Mouse (Mus musculus): ENCODE measurements around the gene Gm43517. TPM values are rescaled to one million over a fixed set of nuclear protein-coding genes. Genes with fewer than 3 reads are reported as not detected.

Gene Gm43517
- total RNA-seq, 2 experiments from 2014 or later, result not detected

DNA sequence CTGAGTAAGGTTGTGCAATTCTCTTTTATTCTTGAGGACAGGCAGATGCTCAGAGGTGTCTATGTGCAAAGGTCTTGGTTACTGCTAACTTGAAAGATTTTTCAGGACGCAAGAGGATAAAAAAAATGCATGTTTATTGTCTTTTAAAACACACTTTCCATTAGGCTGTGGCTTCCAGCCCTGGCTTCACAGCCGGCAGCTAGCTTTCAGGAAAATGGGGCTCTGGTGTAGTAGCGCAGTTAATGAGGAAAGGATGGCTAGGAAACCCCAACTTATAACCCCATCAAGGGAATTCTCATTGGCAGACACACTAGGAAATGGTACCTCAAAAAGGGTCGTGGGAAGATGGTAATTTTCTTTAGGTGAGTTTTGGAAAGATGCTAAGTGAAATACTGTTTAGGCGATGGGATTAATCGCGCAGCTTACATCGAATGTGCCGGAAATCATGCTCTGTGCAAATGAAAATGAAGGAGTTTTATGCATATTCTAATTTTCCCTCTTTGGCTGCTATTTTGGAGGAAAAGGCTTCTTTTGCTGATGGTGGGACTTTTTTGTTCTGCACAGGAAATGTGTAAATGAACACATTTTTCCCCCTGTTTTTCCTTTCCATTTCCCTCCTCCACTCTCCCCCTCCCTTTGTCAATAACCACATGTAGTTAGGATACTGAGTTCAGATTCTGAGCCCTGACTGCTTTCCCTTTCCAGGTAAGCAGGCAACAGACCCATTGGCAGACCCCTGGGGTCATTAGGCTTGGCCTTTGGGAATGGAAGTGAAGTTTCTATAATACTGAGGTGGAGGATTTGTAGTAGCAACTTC, 15.3 kb downstream of the Gm43517 start:
- no peak for ATAC-seq (replicated peaks; ENCODE audit: low FRiP score, poor library complexity, severe bottlenecking)

DNA sequence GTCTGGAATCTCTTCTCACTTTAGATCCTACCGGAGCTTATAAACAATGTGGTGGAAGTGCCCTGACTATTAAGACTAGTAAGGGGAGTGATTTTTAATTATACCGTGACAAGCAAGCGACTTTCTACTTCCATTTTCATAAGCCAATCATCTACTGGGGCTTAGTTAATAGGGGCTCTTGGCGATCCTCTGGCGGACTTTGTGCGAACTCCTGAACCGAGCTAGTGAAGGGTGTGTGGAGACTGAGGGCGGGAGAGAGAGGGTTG, 15.8 kb downstream of the Gm43517 start:
- ATAC-seq (replicated peaks; ENCODE audit: low FRiP score, poor library complexity, severe bottlenecking), result no peak

DNA sequence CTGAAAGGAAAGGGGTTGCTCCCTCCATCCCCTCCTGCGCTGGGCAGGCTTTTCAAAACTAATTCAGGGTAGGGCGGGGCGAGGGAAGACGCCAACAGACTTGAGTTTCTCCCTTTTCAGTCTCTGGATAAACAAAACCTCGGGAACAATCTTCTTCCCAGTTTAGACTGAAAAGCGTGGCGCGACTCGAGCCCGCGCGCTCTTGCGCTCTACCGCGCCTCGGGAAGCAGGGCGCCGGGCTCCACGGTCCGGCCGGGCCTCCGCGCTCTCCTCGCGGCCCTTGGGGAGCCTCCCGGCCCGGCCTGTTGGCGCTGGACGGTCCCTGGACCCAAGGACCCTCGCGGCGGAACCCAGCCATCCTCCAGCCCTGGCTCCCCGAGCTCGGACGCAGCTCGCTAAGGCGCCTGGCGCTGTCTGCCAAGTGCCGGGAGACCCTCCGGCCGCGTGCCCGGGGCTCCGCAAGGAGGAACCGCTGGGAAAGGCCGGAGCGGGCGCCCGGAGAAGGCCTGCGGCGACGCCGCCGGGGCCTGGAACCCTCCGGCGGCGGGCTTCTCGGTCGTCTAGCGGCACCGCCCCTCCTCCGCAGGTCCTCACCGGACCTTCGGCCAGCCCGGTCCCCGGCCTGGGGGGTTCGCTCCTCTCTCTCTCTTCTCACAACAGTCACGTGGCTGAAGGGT, 16.3 kb downstream of the Gm43517 start:
- ATAC-seq (replicated peaks; ENCODE audit: low FRiP score, poor library complexity, severe bottlenecking), result no peak

DNA sequence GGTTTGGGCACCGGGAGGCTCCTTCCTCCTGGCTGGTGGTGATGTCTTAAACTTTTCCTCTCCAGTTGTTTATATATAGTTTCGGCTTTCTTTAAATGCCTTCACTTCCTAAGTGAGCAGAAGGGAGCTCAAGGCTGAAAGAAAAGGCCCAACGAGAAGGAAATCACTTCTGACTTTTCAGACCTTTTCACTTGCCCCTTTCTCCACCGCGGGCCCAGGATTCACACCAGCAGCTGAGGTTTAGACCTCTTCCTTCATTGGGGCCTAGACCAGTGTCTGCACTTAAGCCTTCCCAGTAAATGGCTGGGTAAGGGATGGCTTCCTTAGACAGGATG, 16.8 kb downstream of the Gm43517 start:
- no peak for ATAC-seq (replicated peaks; ENCODE audit: low FRiP score, poor library complexity, severe bottlenecking)

DNA sequence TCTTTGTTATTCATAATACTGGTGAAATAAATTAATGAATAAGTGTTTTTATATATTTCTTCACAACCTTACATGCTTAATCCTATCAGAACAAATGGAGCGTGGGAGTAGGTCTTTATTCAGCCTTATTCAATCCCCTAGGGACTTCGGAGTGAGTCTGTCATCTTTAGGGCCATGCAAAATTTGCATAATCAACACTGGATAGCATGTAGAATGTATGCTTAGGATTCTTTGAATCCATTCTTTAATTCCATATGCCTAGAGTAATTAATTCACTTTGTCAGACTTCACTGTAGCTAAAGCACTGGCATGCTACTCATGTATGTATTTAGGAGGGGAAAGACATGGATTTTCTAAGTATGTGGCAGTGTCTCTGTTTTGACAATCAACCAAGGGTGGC, 24.9 kb downstream of the Gm43517 start:
- ATAC-seq (replicated peaks; ENCODE audit: low FRiP score, poor library complexity, severe bottlenecking), result no peak

DNA sequence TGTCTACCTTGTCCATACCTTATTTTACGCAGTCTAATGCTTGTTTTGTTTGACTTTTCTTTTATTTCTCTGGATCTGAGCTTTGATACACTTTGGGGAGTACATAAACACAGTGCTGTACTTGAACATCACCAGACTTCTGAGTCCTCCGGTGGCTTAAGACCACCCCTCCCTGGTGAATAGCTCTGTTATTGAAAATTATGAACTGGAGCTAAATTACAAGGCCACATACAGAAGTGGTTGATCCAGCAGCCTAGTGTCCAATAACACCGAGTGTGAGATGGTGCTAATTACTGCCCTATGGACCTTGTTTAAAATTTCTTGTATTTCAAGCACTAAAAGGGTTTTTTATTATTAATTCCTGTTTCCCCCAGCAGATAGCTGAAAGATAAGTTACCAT, 33.0 kb downstream of the Gm43517 start:
- ATAC-seq (replicated peaks; ENCODE audit: low FRiP score, poor library complexity, severe bottlenecking), result no peak

Other genes starting within 250 kb of the Gm43517 start
- not detected in 2 replicates for gene Foxg1, start 2.5 kb upstream of the Gm43517 start, total RNA-seq (2015; ENCODE audit: low replicate concordance)
- gene Foxg1, start 2.5 kb upstream of the Gm43517 start, total RNA-seq (2017; ENCODE audit: low replicate concordance), result not detected in 2 replicates